Mouse (Mus musculus) kidney, adult 9 months (tissue): ENCODE results near the gene Elk1.
A peak's percentile ranks its signal among the peaks of the same experiment; 100 is the strongest.

Experiments used
- DNase-seq: peaks from one replicate; pipeline ENCODE4 v3.0.0; 2022

Gene Elk1

DNA sequence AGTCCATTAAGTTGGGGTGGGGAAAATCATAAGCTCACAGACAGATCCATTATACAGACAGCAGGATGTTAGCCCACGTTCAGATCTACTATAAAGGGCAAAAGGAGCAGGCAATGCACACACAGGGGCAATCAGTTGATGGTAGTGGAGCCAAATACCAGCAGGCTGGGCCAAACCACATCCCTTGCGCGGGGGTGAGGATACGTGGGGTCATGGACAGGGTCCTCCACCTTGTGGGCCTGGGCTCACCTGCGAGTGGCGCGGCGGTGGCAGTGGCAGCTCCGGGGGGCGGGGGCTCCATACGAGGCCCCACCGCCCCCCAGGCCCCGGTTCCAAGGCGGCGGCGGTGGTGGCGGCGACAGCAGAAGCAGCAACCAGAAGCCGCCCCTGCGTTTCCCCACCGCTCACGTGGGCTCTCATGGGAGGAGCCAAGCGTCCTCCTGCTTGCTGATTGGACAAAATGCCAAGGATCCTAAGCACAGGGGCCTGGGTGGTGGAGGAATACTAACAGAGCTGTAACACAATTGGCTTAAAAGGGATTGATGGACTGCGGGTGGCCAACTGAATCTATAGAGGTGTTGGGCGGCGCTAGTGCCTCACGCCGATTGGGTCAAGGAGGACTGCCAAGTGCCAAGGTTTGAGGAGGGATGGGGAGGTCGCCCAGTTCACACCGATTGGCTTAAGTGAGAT lies at the start of gene Elk1:
Elk1 (minus strand) TSS at position 418 of the 690 bp plus-strand sequence.
- DNase-seq, result peak; percentile 85

DNA sequence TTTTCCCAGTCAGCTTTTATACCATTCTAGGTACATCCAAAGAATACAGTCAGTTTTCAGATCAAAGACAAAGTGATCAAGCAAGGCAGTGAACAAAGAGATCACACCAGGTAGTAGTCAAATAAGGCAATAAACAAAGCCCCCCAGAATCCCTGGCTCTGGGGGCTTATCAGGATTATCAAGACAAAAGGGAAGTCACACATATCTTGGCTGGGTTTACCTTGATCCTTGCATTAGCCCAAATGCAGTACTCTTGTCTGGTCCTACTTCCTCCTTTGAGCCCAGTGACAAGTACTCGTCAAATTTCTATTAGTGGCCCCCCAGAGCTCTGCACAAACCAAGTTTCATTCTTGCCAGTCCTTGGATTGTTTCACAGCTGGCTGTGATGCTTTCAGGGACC lies 30.5 kb upstream of the Elk1 start:
- no peak for DNase-seq

DNA sequence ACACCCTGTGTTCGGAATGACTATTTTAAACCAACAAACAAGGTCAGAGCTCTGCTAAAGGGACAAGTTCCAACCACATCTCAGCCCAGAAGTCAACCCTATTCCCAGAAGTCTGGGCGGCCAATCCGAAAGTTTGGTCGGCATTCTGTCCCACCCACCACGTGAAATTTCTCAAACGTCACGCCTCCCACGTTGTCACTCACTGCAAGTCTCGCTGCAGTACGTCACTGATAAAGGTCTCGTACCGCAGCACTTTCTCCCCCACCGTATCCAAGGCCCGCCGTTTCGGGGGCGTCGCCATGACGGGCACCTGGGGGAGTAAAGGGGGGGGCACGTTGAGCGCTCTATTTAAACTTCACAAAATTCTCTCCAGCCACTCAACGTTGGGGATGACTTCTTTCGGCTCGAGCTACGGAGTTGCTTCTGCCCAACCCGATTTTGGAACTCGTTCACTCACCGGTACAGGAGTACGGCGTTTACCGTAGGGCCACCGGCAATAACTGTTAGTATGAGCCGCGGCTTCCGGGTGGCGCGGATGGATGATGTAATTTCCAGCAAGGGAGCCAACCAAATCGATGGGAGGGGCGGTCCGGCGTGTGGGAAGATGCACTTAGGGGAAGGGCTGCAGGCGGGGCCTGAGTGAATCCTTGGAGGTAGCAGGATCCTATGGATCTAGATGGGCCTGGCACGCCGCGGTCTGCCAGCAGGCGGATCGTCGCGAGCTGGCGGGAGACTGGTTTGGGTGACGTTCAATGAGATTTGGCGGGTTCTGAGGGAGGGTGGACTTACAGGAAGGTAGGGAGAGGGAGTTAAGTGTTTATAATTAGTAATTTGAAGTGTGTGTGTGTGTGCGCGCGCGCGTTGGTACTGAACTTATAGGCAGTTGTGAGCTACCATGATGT lies 11.3 kb upstream of the Elk1 start, which contains the start of gene Uxt:
Uxt (minus strand) TSS at position 541 of the 902 bp plus-strand sequence.
- DNase-seq, result peak; percentile 89

DNA sequence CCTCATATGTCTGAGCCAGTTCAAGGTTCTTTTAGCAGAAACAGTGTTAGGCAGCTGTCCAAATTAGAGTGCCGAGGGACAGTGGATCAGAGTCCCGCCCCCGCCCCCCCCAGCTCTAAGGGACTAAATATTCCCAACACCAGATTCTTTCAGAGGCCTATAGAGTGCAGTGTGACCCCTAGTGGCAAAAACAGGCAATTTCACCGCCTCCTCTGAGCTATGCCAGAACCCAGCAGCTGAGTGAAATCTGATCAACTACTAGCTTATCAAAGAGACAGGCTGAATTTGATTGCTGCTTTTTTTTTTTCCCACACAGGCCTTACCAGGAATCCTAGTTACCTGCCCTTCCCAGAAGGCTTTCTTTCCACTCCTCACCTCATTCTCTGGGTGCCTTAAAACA lies 4.4 kb downstream of the Elk1 start:
- DNase-seq, result peak; percentile 50

DNA sequence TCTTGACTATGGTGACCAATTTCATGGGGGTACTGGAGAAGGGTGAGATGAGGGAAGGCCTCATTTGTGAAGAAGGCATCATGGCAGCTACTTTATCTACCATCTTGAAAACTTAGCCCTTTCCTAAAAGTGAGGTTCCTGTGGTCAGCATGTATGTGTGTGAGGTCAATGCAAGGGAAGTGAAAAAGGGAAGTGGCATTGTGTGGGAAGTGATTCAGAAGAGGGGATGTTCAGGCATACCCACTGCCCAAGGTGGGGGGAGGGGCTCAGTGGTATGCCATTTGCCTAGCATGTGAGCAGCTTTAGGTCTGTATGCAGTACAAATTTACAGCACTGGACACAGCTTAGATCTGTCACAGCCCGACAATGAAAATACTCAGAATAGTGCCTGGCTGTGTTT lies 18.4 kb downstream of the Elk1 start:
- DNase-seq, result peak; percentile 2

DNA sequence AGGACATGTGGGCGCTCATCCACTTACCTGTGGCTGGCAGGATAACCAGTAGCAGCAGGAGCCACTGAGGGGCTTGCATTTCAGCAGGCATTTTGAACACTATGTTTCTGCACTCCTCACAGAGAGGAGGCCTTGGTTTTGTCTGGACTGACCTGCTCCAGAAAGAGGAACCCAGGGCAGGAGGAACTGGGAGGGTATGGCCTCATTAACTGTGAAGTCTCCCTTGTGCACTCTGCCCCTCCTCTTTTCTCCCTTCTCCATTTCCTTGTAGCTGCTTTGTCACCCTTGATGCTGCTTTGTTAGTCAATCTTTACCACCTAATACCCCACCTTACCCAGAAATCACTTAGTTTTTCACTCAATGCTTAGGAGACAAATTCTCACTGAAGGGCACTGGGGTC lies 19.0 kb downstream of the Elk1 start, which contains the start of gene Cfp:
Cfp (minus strand) TSS at position 192 of the 400 bp plus-strand sequence.
- no peak for DNase-seq

DNA sequence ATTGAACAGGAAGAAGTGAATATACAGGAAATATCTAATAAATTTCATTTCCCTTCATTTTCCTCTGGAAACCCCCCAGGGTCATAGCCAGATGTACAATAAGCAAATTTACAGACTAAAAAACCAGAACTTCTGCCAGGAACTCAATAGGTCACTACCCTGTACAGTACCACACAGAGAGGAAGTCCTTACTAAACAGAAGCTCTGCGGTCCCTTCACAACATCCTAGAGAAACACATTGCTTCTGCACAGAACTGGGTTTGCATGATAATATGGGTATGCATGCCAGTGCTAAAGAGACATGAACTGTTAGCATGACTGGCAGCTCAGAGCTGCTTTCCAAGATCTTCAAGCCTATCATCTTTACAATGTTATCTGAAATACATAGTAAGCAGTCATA lies 20.5 kb downstream of the Elk1 start:
- no peak for DNase-seq

DNA sequence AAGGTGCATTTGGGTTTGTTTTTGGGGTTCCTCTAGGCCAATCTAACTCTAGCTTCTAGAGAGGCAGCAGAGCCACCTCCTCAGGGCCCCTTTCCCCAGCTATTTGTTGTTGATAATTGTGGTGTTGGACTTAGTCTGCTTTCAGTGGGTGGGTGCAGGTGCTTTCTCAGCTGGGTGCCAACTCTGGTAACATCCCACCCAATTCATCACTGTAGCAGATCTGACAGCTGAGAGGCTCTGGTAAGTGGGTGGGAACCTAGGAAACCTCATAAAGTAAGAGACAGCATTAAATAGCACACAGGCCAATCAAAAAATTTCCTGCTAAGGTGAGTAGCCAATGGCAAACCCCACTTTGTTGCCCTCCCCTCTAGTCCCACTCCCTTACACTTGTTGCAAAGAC lies 25.4 kb downstream of the Elk1 start:
- no peak for DNase-seq

DNA sequence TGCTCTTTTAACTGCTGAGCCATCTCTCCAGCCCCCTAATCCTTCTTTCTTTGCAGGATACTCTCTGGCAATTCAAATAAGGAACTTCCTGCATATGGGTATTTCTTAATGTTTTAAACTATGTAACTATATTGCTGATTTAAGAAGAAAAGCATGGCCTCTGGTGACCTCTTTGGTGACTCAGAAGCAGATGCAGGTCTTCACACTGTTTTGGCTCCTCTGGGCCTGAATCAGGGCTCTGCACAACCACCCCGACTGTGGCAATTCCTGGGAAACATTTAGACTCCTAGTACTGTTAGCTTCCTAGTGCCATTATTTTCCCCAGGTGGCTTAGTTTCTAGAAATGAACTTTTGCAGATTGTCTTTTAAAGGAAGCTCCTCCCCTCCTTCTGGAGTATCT lies 26.9 kb downstream of the Elk1 start:
- no peak for DNase-seq

DNA sequence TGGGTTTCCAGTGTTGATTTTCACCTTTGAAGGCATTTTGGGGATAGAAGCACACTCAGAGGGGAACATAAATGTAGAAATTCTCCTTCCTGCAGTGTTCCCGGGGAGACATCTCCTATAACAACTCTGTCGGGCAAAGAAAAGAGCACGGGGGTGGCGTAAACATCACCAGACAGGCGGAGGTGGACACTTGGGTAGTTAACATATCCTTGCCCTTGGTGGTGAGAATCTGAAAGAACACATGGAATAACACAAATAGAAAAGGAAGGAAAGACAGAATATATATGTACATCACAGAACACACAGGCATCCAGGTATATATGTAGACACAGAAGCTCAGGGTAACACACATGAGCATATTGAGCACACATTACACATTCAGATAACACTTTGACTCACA lies 29.0 kb downstream of the Elk1 start:
- no peak for DNase-seq

DNA sequence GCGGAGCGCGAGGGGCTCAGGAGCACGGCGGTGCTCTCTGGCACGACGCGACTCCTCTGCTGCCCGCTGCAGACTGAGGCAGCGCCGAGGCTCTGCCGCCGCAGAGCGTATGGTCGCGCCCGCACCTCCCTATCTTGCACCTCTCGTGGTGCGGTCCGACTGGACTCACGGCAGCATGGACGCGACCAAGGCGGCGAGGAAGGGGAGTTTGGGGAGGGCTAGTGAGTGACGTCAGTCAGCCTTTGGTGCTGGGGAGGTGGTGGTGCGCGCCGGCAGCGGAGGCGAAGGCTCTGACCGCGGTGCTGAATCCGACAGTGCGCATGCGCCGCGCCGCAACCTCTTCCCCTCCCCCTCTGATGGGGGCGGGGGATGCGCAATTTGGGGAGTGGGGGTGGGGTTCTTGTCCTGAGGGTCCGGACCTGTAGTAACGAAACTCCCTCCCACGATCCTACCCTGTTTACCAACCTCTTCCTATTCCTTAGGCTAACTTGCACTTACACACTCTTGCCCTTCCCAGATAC lies 29.5 kb downstream of the Elk1 start, which contains the start of gene Syn1:
Syn1 (minus strand) TSS at position 161 of the 521 bp plus-strand sequence.
- DNase-seq, result peak; percentile 77

DNA sequence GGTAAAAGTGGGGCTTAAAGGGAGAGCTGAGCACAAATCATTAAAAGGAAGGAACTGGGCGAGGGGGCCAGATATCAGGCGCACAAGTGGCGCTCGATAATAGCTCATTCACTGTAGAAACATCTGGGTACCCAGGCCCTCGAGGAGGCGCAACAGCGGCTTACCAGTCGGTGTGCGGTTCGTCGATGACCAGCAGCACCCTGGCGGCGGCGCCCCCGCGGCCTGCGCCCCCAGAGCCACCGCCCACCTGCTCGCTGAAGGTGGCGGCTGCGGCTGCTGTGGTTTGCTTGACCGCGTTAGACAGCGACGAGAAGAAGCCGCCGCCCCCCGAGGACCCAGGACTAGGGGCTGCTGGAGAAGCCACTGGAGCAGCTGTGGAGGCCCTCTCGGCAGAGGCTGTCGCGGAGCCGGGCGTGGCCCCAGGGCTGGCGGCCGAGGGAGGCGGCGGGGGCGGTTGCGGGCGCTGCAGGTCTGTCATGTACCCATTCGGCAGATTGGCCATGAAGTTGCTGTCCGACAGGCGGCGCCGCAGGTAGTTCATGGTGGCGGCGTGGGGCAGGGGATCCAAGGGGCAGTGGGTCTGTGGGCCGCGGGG lies 30.1 kb downstream of the Elk1 start:
- no peak for DNase-seq

DNA sequence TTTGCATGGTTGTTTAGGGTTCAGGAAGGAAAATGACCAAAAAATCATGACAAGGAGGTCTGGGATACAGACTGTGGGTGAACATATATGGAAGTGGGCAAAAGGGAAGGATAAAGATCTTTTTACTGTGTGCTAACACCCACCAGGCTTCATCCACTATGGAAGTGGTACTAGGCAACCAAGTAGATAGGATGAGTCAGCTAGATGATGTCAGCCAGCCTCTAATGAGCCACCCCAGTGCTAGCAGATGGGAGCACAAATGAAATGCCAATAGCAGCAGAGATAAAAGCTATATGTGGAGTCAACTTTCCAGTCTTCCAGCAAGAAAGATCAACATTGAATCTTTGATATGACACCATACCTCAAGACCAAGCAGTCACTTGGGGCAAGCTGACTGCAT lies 35.3 kb downstream of the Elk1 start:
- DNase-seq, result no peak

DNA sequence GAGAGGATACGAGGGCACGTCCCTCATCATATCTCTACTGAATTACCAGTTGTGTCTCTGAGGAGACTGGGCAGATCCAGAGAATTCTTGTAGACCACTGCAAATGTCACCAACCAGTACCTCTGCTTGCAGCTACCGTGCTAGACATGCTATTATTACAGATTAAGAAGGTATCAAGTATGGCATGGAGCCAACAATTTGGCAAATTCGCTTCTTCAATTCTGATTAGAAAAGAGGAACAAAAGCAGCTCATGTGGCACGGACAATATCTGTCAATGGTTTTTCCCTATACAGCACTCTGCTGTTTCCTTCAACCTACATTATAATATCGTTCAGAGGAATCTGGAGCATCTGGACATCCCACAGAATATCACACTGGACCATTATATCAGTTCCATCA lies 36.7 kb downstream of the Elk1 start:
- no peak for DNase-seq

DNA sequence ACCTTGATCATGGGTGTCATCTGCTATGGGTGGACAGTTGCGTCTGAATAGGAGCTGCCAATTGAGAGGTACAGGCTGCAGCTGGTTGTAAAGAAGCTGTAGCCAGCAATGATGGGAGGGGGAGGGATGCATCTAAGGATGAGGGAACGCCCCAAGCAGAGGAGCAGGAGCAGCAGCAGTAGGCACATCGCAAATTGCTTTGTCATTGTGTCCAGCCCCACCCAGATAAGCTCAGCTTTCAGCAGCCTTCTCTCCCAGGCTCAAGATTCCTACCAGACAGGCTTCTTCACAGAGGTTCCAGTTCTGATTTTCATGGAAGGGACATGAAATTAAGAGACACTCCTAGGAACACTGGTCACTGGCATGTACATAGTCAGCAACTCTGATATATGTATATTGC lies 40.3 kb downstream of the Elk1 start:
- DNase-seq, result no peak
